Mouse (Mus musculus): Measurements from ENCODE around the gene Tgfbi. TPM values are rescaled to one million over a fixed set of nuclear protein-coding genes. Genes with fewer than 3 reads are reported as not detected.

Gene Tgfbi
- polyA plus RNA-seq, 1 experiment from 2014 or later: 20.2 TPM

DNA sequence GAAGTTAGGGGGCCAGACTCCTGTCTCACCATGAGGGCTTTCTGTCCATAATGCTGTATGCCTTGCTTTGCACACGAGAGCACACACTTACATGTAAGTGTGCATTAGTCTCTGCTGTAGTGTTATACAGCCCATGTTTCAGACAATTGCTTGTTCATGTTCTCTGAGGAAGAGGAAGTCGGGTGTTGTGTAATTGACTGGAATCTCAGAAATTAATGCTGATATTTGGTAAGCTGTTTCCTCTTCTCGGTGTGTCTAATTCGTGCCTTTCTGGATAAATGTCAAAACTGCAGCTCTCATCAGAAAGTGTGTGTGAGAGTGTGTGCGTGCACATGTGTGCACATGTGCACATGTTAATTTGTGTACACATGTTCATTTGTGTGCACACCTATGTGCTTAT, 16.1 kb upstream of the Tgfbi start:
- no peaks in the 10 kb centered on the region for H3K9me3 ChIP-seq (ENCODE audit: control insufficient read depth, low read length)
- no peak overlapping the region for H3K4me2 ChIP-seq
- peaks cover 11% of the 10 kb centered on the region for H3K4me1 ChIP-seq (ENCODE audit: control insufficient read depth, insufficient read depth, low read length)
- no peaks in the 10 kb centered on the region for H3K36me3 ChIP-seq (ENCODE audit: control insufficient read depth, insufficient read depth, low read length)
- no peak for ATAC-seq (ENCODE audit: low FRiP score)
- H3K4me3 ChIP-seq (ENCODE audit: low read depth, low read length): no peak overlapping the region
- 92% methylated on average over 5 of the region's 5 CpGs for WGBS
- no peak for DNase-seq (ENCODE audit: low spot score, missing footprints)
- no peak overlapping the region for H3K9ac ChIP-seq (ENCODE audit: low read length)
- no peaks in the 10 kb centered on the region for H3K27me3 ChIP-seq (ENCODE audit: control insufficient read depth, insufficient read depth, low read length)
- no peak overlapping the region for H3K27ac ChIP-seq (ENCODE audit: low read depth, low read length)

DNA sequence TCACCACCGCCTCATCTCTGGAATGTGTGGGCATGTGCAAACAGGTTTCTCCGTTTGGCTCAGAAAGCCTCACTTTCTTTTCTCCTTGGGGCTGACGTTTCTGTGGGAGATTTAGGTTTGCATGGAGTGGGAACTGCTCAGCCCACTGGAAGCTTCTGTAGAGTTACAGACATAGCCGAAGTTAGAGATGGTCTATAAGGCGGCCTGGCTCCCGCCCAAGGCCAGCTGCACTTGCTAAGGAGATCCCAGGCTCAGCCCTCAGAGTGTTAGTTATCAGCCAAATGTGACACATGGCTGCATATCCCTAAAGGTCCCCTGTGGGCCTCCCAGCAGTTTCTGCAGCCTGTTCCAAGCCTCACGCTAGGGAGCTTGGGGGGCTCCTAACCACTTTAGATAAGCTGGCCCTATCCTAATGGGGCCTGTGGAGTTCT, 15.3 kb upstream of the Tgfbi start:
- Histone ChIP-seq H3K9ac (ENCODE audit: low read length) (no peak overlapping the region), H3K9me3 (ENCODE audit: control insufficient read depth, low read length) (no peaks in the 10 kb centered on the region), H3K4me2 (no peak overlapping the region), H3K4me1 (ENCODE audit: control insufficient read depth, insufficient read depth, low read length) (peaks cover 11% of the 10 kb centered on the region), H3K36me3 (ENCODE audit: control insufficient read depth, insufficient read depth, low read length) (no peaks in the 10 kb centered on the region), H3K27ac (ENCODE audit: low read depth, low read length) (no peak overlapping the region), H3K4me3 (ENCODE audit: low read depth, low read length) (no peak overlapping the region), H3K27me3 (ENCODE audit: control insufficient read depth, insufficient read depth, low read length) (no peaks in the 10 kb centered on the region)
- no peak for DNase-seq (ENCODE audit: low spot score, missing footprints)
- 85% methylated on average over 7 of the region's 7 CpGs for WGBS
- no peak for ATAC-seq (ENCODE audit: low FRiP score)

DNA sequence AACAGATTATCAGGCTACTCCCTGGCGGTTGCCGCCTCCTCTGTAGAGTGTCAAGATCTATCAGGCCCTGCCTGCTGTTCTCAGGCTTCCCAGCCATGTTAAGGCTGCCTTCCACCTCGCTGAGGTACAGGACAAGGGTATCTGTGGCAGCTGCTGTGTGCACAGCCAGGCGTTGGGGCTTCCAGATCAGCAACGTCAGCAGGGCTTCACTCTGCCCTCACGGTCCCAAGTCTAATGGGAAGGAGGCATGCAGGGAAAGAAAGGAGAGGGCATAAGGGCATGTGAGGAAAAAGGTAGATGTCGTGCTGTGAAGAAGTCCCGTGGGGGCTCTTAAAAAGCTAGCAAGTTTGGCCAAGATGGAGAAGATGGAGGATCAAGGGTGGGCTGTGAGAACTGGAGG, 14.1 kb upstream of the Tgfbi start:
- Histone ChIP-seq H3K36me3 (ENCODE audit: control insufficient read depth, insufficient read depth, low read length) (no peaks in the 10 kb centered on the region), H3K9ac (ENCODE audit: low read length) (no peak overlapping the region), H3K27ac (ENCODE audit: low read depth, low read length) (no peak overlapping the region), H3K4me3 (ENCODE audit: low read depth, low read length) (no peak overlapping the region), H3K4me1 (ENCODE audit: control insufficient read depth, insufficient read depth, low read length) (peaks cover 5% of the 10 kb centered on the region), H3K4me2 (no peak overlapping the region), H3K27me3 (ENCODE audit: control insufficient read depth, insufficient read depth, low read length) (no peaks in the 10 kb centered on the region), H3K9me3 (ENCODE audit: control insufficient read depth, low read length) (no peaks in the 10 kb centered on the region)
- DNase-seq (ENCODE audit: low spot score, missing footprints) (no peak), ATAC-seq (ENCODE audit: low FRiP score) (no peak)
- 74% methylated on average over 8 of the region's 8 CpGs for WGBS

DNA sequence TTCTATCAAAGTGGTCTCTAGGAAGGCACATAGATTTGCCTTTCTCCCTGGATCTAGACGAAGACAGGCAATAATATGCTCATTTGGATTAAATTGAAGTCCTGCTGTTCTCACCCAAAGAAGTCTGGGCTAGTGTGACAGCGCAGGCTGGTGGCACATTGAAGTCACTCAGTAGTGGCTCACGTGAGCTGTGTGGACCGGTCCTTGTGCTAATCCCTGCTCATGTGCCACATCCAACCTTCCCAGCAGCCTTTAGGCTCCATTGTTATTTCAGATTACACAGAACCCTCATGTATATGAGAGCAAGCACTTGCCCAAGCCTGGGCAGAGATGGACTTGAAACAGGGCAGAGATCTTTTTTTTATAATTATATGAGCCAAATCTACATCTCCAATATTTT, 12.0 kb upstream of the Tgfbi start:
- Histone ChIP-seq H3K9ac (ENCODE audit: low read length) (no peak overlapping the region), H3K4me2 (no peak overlapping the region), H3K4me1 (ENCODE audit: control insufficient read depth, insufficient read depth, low read length) (peaks cover 8% of the 10 kb centered on the region), H3K9me3 (ENCODE audit: control insufficient read depth, low read length) (no peaks in the 10 kb centered on the region), H3K4me3 (ENCODE audit: low read depth, low read length) (no peak overlapping the region), H3K27ac (ENCODE audit: low read depth, low read length) (no peak overlapping the region), H3K36me3 (ENCODE audit: control insufficient read depth, insufficient read depth, low read length) (no peaks in the 10 kb centered on the region), H3K27me3 (ENCODE audit: control insufficient read depth, insufficient read depth, low read length) (no peaks in the 10 kb centered on the region)
- WGBS: 62% methylated on average over 4 of the region's 4 CpGs
- ATAC-seq (ENCODE audit: low FRiP score) (no peak), DNase-seq (ENCODE audit: low spot score, missing footprints) (no peak)

DNA sequence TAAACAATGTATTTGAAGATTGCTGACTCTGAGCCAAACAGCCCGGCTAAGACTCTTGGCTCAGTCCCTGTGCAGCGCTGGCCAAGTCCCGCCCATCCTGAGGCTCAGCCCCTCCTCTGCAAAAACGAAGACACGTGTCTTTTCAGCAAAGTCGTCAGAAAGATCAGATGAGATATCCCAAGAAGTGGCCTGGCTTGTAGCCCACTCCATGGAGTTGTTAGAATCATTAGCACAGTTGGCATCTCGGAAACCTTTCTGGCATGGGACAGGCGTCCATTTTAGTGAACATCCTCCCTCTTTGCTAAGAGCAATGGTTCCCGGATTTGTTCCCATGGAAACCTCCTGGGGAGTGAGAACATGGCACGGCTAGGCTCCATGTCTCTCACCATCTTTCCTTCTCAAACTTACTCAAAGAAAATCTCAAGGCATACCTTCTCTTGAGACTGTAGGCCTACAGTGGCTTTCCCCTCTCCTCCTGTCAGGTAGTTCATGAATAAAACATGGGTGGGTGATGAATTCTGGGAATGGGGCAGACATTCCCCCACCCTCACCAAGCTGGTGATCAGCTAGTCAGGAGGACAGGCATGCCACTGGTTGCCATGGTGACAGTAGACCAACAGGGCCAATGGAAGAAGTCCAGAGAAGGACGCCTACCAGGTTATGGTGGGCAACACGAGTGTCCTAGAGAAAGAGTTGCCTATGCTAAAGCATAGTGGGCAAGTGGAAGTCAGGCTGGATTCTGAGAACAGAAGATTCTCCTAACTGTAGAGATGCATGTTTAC, 11.3 kb upstream of the Tgfbi start:
- ATAC-seq (ENCODE audit: low FRiP score) (0 out of 2 replicates have a peak, but pooled peaks have one; percentile 22), DNase-seq (ENCODE audit: low spot score, missing footprints) (no peak)
- Histone ChIP-seq H3K27me3 (ENCODE audit: control insufficient read depth, insufficient read depth, low read length) (no peaks in the 10 kb centered on the region), H3K27ac (ENCODE audit: low read depth, low read length) (no peak overlapping the region), H3K9me3 (ENCODE audit: control insufficient read depth, low read length) (no peaks in the 10 kb centered on the region), H3K9ac (ENCODE audit: low read length) (no peak overlapping the region), H3K4me1 (ENCODE audit: control insufficient read depth, insufficient read depth, low read length) (peaks cover 8% of the 10 kb centered on the region), H3K36me3 (ENCODE audit: control insufficient read depth, insufficient read depth, low read length) (no peaks in the 10 kb centered on the region), H3K4me2 (no peak overlapping the region), H3K4me3 (ENCODE audit: low read depth, low read length) (no peak overlapping the region)
- 58% methylated on average over 12 of the region's 12 CpGs for WGBS

DNA sequence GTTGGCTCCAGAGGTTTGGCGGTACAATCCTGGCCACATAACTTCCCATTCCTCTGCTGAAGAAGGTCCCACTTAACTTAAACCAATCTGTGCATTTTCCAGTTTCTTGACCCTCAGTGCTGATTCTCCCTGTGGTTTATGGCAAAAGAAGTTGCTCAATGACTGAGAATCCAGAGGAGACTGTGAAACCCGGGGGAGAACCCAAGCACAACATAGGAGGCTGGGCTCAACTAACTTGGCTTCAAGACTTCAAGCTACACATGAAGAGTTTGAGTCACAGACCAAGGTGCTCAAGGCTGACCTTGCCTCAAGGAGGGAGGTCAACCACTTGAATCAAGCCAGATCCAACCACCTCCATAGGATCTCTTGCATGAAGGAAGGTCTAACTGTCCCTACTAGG, 9.8 kb upstream of the Tgfbi start:
- H3K4me3 ChIP-seq (ENCODE audit: low read depth, low read length): no peak overlapping the region
- no peaks in the 10 kb centered on the region for H3K36me3 ChIP-seq (ENCODE audit: control insufficient read depth, insufficient read depth, low read length)
- ATAC-seq (ENCODE audit: low FRiP score) (no peak), DNase-seq (ENCODE audit: low spot score, missing footprints) (no peak)
- H3K27ac ChIP-seq (ENCODE audit: low read depth, low read length): no peak overlapping the region
- H3K27me3 ChIP-seq (ENCODE audit: control insufficient read depth, insufficient read depth, low read length): no peaks in the 10 kb centered on the region
- H3K9me3 ChIP-seq (ENCODE audit: control insufficient read depth, low read length): no peaks in the 10 kb centered on the region
- whole genome bisulfite sequencing: 91% methylated on average over 2 of the region's 2 CpGs
- peaks cover 8% of the 10 kb centered on the region for H3K4me1 ChIP-seq (ENCODE audit: control insufficient read depth, insufficient read depth, low read length)
- no peak overlapping the region for H3K4me2 ChIP-seq
- H3K9ac ChIP-seq (ENCODE audit: low read length): no peak overlapping the region

- Histone ChIP-seq H3K27me3 (ENCODE audit: control insufficient read depth, insufficient read depth, low read length) (no peaks in the 10 kb centered on the region), H3K27ac (ENCODE audit: low read depth, low read length) (no peak overlapping the region), H3K36me3 (ENCODE audit: control insufficient read depth, insufficient read depth, low read length) (no peaks in the 10 kb centered on the region), H3K9ac (ENCODE audit: low read length) (no peak overlapping the region), H3K4me2 (no peak overlapping the region), H3K4me1 (ENCODE audit: control insufficient read depth, insufficient read depth, low read length) (peaks cover 8% of the 10 kb centered on the region), H3K9me3 (ENCODE audit: control insufficient read depth, low read length) (no peaks in the 10 kb centered on the region), H3K4me3 (ENCODE audit: low read depth, low read length) (no peak overlapping the region)
- no peak for ATAC-seq (ENCODE audit: low FRiP score)
- WGBS: 81% methylated on average over 10 of the region's 10 CpGs
- no peak for DNase-seq (ENCODE audit: low spot score, missing footprints)
Measured at GRCm38 (mm10) chr13:56600216-56600890, 9.0 kb upstream of the Tgfbi start.

DNA sequence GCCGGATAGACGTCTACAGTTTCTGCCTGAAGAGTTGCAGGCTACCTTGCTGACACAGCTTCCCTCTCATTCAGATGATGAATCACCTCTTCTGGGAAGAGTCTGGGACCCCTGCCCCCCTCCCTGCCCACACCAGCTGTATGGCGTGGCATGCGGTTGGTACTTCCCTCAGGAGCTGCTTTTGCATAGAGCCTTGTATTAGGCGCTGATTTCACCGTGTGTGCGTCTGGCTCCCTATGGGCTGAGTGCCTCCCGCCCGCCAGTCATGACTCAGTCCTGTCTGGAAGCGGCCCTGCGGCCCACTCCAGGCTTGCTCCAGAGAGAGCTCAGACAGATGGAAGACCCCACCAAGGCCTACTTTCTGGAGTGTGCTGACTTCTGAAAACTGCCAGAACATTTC, 8.1 kb upstream of the Tgfbi start:
- no peaks in the 10 kb centered on the region for H3K36me3 ChIP-seq (ENCODE audit: control insufficient read depth, insufficient read depth, low read length)
- no peak overlapping the region for H3K27ac ChIP-seq (ENCODE audit: low read depth, low read length)
- DNase-seq (ENCODE audit: low spot score, missing footprints): no peak
- H3K9me3 ChIP-seq (ENCODE audit: control insufficient read depth, low read length): no peaks in the 10 kb centered on the region
- H3K27me3 ChIP-seq (ENCODE audit: control insufficient read depth, insufficient read depth, low read length): no peaks in the 10 kb centered on the region
- no peak overlapping the region for H3K4me2 ChIP-seq
- peaks cover 8% of the 10 kb centered on the region for H3K4me1 ChIP-seq (ENCODE audit: control insufficient read depth, insufficient read depth, low read length)
- H3K9ac ChIP-seq (ENCODE audit: low read length): no peak overlapping the region
- no peak for ATAC-seq (ENCODE audit: low FRiP score)
- 58% methylated on average over 11 of the region's 11 CpGs for WGBS
- no peak overlapping the region for H3K4me3 ChIP-seq (ENCODE audit: low read depth, low read length)

GRCm38 (mm10) chr13:56605503-56605902, 3.8 kb upstream of the Tgfbi start:
- DNase-seq (ENCODE audit: low spot score, missing footprints): no peak

More at GRCm38 (mm10) chr13:56605503-56605902, 3.8 kb upstream of the Tgfbi start:
- Histone ChIP-seq H3K4me3 (ENCODE audit: low read depth, low read length) (no peak overlapping the region), H3K36me3 (ENCODE audit: control insufficient read depth, insufficient read depth, low read length) (no peaks in the 10 kb centered on the region), H3K27ac (ENCODE audit: low read depth, low read length) (no peak overlapping the region), H3K9me3 (ENCODE audit: control insufficient read depth, low read length) (no peaks in the 10 kb centered on the region), H3K4me2 (no peak overlapping the region), H3K4me1 (ENCODE audit: control insufficient read depth, insufficient read depth, low read length) (peaks cover 8% of the 10 kb centered on the region), H3K9ac (ENCODE audit: low read length) (no peak overlapping the region), H3K27me3 (ENCODE audit: control insufficient read depth, insufficient read depth, low read length) (peaks cover 12% of the 10 kb centered on the region)
- WGBS: 91% methylated on average over 9 of the region's 9 CpGs
- no peak for ATAC-seq (ENCODE audit: low FRiP score)
